ENCODE assay signal across 8 mouse cellular contexts in the genomic region with DNA sequence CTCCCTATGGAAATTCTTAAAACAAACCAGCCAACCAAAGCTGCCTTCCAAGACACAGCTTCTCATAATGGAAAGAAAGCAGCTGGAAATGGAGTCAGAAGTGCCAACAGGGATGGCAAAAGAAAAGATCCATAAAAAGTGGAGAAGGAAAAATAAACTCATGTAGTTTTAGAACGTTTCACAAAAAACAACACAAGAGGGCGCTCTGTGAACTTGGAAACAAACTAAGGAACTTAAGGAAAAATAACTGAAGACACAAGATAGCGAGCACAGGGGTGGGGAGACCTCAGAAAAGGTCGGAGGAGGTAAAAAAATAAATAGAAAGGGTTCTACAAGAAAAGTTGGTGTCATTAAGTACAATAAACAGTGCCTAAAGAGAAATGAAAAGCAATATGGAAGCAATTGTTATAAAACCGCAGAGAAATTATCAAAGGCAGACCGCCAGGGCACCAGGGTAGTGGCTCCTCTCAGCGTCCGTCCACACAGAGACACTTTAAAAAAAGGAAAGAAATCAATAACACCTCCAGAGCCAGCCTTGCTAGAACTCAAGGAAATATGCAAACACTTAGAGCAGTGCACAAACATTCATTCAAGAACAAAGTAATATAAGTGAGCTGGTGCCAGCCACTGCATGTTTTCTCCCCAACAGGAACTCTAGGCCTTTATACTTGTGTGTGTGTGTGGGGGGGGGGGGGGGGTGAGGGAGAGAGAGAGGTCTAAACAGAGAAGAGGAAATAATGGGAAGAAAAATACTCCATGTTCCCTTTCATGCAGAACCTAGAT. TPM values are rescaled to one million over a fixed set of nuclear protein-coding genes. Genes with fewer than 3 reads are reported as not detected.
A peak's percentile ranks its signal among the peaks of the same experiment; 100 is the strongest.
DNase-seq lines count a peak whose midpoint lies in the region; ATAC-seq lines count a peak whose summit lies in the region.
"Had no signal": no experiment of that assay in that cellular context is flagged by ENCODE, and none has a peak within 500 bp of the region (broad histone marks: within the 10 kb centered on the region; RNA-seq: fewer than 3 reads in every experiment).

No protein-coding gene starts in this region.

- H3K4me1 ChIP-seq in forebrain, embryonic 16.5 days (replicated peaks; ENCODE audit: control insufficient read depth, insufficient read depth, low read length), result peaks cover 4% of the 10 kb centered on the region; the same call in 1 of the 2 replicates

- peak; percentile 33 for DNase-seq in kidney, postnatal 10 days
- DNase-seq in kidney, adult 11 months, result no peak
- DNase-seq in 416B (ENCODE audit: low read depth), result peak; percentile 76
- DNase-seq in ES-CJ7 (ENCODE audit: low read depth, low spot score), result peak; percentile 56
- DNase-seq in fibroblast of lung, adult 2 months (ENCODE audit: low read depth), result peak; percentile 25

- ATAC-seq in megakaryocyte-erythroid progenitor cell, adult 5-6 weeks (replicated peaks; ENCODE audit: low FRiP score, low TSS enrichment, poor library complexity, severe bottlenecking), result no peak
- ATAC-seq in forebrain, embryonic 16.5 days, result no peak

- no peak overlapping the region for H3K4me2 ChIP-seq in forebrain, embryonic 16.5 days (ENCODE audit: low read length)
- H3K4me2 ChIP-seq: embryonic facial prominence, embryonic 13.5 days had no signal

- WGBS in forebrain, embryonic 16.5 days, result 46% methylated on average over 8 of the region's 8 CpGs

- no peaks in the 10 kb centered on the region for H3K9me3 ChIP-seq in forebrain, embryonic 16.5 days (ENCODE audit: control insufficient read depth, low read length)
- H3K9me3 ChIP-seq: embryonic facial prominence, embryonic 13.5 days had no signal

- H3K4me3 ChIP-seq in forebrain, embryonic 16.5 days (replicated peaks; ENCODE audit: low read length), result no peak overlapping the region
- H3K4me3 ChIP-seq: embryonic facial prominence, embryonic 13.5 days had no signal

- H3K27me3 ChIP-seq in forebrain, embryonic 16.5 days (replicated peaks; ENCODE audit: control insufficient read depth, insufficient read depth, low read length), result no peaks in the 10 kb centered on the region
- H3K27me3 ChIP-seq: embryonic facial prominence, embryonic 13.5 days had no signal

- no peak overlapping the region for H3K27ac ChIP-seq in forebrain, embryonic 16.5 days (ENCODE audit: low read length)
- H3K27ac ChIP-seq: embryonic facial prominence, embryonic 13.5 days had no signal

- H3K9ac ChIP-seq in forebrain, embryonic 16.5 days (replicated peaks; ENCODE audit: low read depth, low read length), result no peak overlapping the region
- H3K9ac ChIP-seq: embryonic facial prominence, embryonic 13.5 days had no signal

- no peaks in the 10 kb centered on the region for H3K36me3 ChIP-seq in forebrain, embryonic 16.5 days (ENCODE audit: control insufficient read depth, insufficient read depth)
- H3K36me3 ChIP-seq: embryonic facial prominence, embryonic 13.5 days had no signal

RNA-seq across cellular contexts. Expression of a gene that starts 48.1 kb away (rescaled TPM):
- total RNA-seq in megakaryocyte-erythroid progenitor cell, adult 5-6 weeks (2014; fragmentation: Nextera tagmentation), result 62.0 and 81.1 TPM in 2 replicates
- 86.4 and 97.3 TPM in 2 replicates for total RNA-seq in megakaryocyte-erythroid progenitor cell, adult 5-6 weeks (2017)
- 13.3 and 14.3 TPM in 2 replicates for polyA plus RNA-seq in forebrain, embryonic 16.5 days (2015; fragmentation: Nextera tagmentation; extraction: Ambion mirVana)
